ENCODE assay signal across 8 mouse cellular contexts in the genomic region with DNA sequence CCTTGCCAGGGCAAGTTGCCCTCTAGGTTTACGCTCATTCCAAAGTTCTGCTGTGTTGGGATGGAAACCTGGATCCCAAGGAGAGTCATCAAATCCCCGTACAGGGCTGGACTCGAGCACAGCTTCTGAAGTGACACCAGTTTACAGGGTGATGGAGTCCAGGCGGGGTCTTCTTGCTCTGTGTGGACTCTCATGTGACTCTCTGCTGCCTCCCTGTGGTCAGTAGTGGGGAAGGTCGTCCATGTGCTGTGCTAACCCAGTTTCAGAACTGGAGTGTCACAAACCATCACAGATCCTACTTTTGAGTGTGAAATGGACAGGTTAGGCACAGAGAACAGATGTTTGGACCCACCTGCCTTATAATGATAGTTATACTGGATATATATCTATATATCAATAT. TPM values are rescaled to one million over a fixed set of nuclear protein-coding genes. Genes with fewer than 3 reads are reported as not detected.
A peak's percentile ranks its signal among the peaks of the same experiment; 100 is the strongest.
DNase-seq lines count a peak whose midpoint lies in the region; ATAC-seq and TF ChIP-seq lines count a peak whose summit lies in the region.

No protein-coding gene starts in this region.

- 30% methylated on average over 5 of the region's 5 CpGs for WGBS in forebrain, embryonic 13.5 days
- WGBS in large intestine, adult 2 months, result 19% methylated on average over 5 of the region's 5 CpGs
- 23% methylated on average over 5 of the region's 5 CpGs for WGBS in lung, embryonic 14.5 days

- H3K4me2 ChIP-seq in forebrain, embryonic 13.5 days, result no peak overlapping the region
- no peak overlapping the region for H3K4me2 ChIP-seq in lung, embryonic 14.5 days

- H3K36me3 ChIP-seq in forebrain, embryonic 13.5 days (ENCODE audit: poor library complexity, severe bottlenecking), result no peaks in the 10 kb centered on the region
- no peaks in the 10 kb centered on the region for H3K36me3 ChIP-seq in lung, embryonic 14.5 days (ENCODE audit: insufficient read depth)

- no peak overlapping the region for H3K4me3 ChIP-seq in forebrain, embryonic 13.5 days
- H3K4me3 ChIP-seq in lung, embryonic 14.5 days (ENCODE audit: low read depth, low read length), result no peak overlapping the region

- no peak overlapping the region for H3K27ac ChIP-seq in forebrain, embryonic 13.5 days
- H3K27ac ChIP-seq in lung, embryonic 14.5 days (ENCODE audit: low read depth), result no peak overlapping the region

- H3K9ac ChIP-seq in forebrain, embryonic 13.5 days, result no peak overlapping the region
- H3K9ac ChIP-seq in lung, embryonic 14.5 days, result no peak overlapping the region

- TF ChIP-seq CTCF in lung, embryonic 14.5 days (IDR thresholded peaks at IDR 0.05; ENCODE audit: low read depth), result peak; percentile 84

- intact Hi-C loops in heart, postnatal 36 days (cut with DNase I), result loop anchor here (1.0 kb wide), 2 partner anchors 317 to 346 kb away; no protein-coding TSS in a partner anchor

- no peaks in the 10 kb centered on the region for H3K9me3 ChIP-seq in forebrain, embryonic 13.5 days (replicated peaks)
- no peaks in the 10 kb centered on the region for H3K9me3 ChIP-seq in lung, embryonic 14.5 days (ENCODE audit: low read depth, low read length)

- peak; percentile 89 for ATAC-seq in forebrain, embryonic 13.5 days
- peak; percentile 87 for ATAC-seq in lung, embryonic 14.5 days (ENCODE audit: insufficient read depth)

- H3K27me3 ChIP-seq in forebrain, embryonic 13.5 days, result no peaks in the 10 kb centered on the region
- no peaks in the 10 kb centered on the region for H3K27me3 ChIP-seq in lung, embryonic 14.5 days (ENCODE audit: insufficient read depth, low read length)

- DNase-seq in ES-CJ7 (ENCODE audit: low read depth, low spot score), result peak; percentile 97
- DNase-seq in c-Kit-positive CD71-negative TER-119-negative erythroid progenitor cells, embryonic 14.5 days (ENCODE audit: low read depth), result peak; percentile 33
- DNase-seq in heart, postnatal 36 days, result peak; percentile 60 to 68
- peak; percentile 18 for DNase-seq in large intestine, adult 2 months (ENCODE audit: low read depth, low spot score)
- DNase-seq in lung, embryonic 14.5 days, result peak; percentile 90
- peak; percentile 63 for DNase-seq in ovary, postnatal 14 days (ENCODE audit: low spot score)
- DNase-seq in thymus, postnatal 25 days, result peak; percentile 70

- H3K4me1 ChIP-seq in forebrain, embryonic 13.5 days, result no peaks in the 10 kb centered on the region
- H3K4me1 ChIP-seq in lung, embryonic 14.5 days (ENCODE audit: insufficient read depth), result no peaks in the 10 kb centered on the region

RNA-seq across cellular contexts. Expression of a gene that starts 35.2 kb away (rescaled TPM):
- 3.5 and 4.4 TPM in 2 replicates for polyA plus RNA-seq in forebrain, embryonic 13.5 days (2015; fragmentation: Nextera tagmentation; extraction: Ambion mirVana)
- not detected for total RNA-seq in heart, postnatal 36 days (2021)
- polyA plus RNA-seq in large intestine, adult 2 months (2012; rRNA removed), result 0.15 and 0.24 TPM in 2 replicates
- 42.1 and 48.7 TPM in 2 replicates for polyA plus RNA-seq in lung, embryonic 14.5 days (2014; fragmentation: Nextera tagmentation; extraction: Ambion mirVana)

Comparison
In these comparisons a context has a peak if more than half of its experiments do, and no peak if none do; other contexts are left out.
1. DNase-seq: peak in every context shown above with its lines; median percentile 97 in ES-CJ7; 90 in lung, embryonic 14.5 days; 70 in thymus, postnatal 25 days; 64 in heart, postnatal 36 days; 63 in ovary, postnatal 14 days; 33 in c-Kit-positive CD71-negative TER-119-negative erythroid progenitor cells, embryonic 14.5 days; 18 in large intestine, adult 2 months.